Mouse (Mus musculus) E14TG2a.4 (cell line): ENCODE data around the gene Pfn1.

Experiments
- CTCF ChIP-seq: conservative IDR thresholded peaks from 2 replicates; pipeline ENCODE4 v1.5.1; 2014; ENCODE audit warnings: low read length
- POU5F1 ChIP-seq: IDR thresholded peaks from 2 replicates; pipeline ENCODE4 v1.6.1; 2014; ENCODE audit warnings: low read length, borderline replicate concordance

DNA sequence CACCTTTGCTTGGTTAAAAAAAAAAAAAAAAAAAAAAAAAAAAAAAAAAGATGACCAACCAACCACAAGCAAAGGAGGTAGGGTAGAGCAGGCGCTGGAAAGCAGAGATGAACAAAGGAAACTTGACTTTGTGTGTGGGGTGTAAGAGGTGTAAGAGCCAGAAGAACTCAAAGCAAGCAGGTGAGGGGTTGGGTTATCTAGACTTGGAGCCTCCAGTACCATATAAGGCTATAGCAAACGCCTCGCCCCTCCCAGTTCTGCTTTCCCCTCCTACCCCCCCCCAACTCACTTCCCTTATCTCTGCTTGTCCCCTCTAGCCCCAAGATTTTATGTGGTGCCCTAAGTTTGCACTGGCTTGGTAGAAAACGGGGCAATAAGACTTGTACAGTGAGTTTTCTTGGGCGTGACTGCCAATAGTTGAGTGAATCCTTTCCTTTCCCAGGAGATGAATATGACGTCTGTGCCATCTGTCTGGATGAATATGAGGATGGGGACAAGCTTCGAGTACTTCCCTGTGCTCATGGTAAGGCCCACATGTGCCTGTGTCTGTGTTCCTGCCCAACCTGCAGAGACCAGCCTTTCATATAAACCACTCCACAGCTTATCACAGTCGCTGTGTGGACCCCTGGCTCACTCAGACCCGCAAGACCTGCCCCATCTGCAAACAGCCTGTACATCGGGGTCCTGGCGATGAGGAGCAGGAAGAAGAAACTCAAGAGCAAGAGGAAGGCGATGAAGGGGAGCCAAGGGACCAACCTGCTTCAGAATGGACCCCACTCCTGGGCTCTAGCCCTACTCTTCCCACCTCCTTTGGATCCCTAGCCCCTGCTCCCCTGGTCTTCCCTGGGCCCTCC, 3.9 kb downstream of the Pfn1 start:
- no peak for TF ChIP-seq CTCF
- TF ChIP-seq POU5F1 = no peak
